Mouse (Mus musculus) left cerebral cortex, postnatal 36 days (tissue): ENCODE results near the gene Pepd. TPM values are rescaled to one million over a fixed set of nuclear protein-coding genes. Genes with fewer than 3 reads are reported as not detected.

ENCODE experiments used
- DNase-seq, 2 experiments: peaks; one replicate each; pipeline ENCODE4 v3.0.0; 2021 to 2022; ENCODE audit warnings: low spot score in 2 of 2, mixed read lengths in 1 of 2
- intact Hi-C: fragments of 180-260 bp; cut with DNase I; formaldehyde crosslinking; loops from one replicate; pipeline ENCODE4 v1.15.1; 2025
- microRNA-seq: library from miRNA; unstranded; fragments of <30 nt; microRNA quantifications from one replicate; pipeline ENCODE4 v1.2.0, GENCODE M21; 2022
- total RNA-seq, 2 experiments: library from RNA; stranded (reverse); gene quantifications; 2 replicates each; pipeline ENCODE4 v1.2.3; 2021

Gene Pepd
- total RNA-seq, 2 experiments from 2014 or later = 29.5 to 31.3 TPM

GRCm38 (mm10) chr7:35080843-35081338 lies 168.7 kb downstream of the Pepd start:
- intact Hi-C loops = no loop called here
- DNase-seq = no peak

DNA sequence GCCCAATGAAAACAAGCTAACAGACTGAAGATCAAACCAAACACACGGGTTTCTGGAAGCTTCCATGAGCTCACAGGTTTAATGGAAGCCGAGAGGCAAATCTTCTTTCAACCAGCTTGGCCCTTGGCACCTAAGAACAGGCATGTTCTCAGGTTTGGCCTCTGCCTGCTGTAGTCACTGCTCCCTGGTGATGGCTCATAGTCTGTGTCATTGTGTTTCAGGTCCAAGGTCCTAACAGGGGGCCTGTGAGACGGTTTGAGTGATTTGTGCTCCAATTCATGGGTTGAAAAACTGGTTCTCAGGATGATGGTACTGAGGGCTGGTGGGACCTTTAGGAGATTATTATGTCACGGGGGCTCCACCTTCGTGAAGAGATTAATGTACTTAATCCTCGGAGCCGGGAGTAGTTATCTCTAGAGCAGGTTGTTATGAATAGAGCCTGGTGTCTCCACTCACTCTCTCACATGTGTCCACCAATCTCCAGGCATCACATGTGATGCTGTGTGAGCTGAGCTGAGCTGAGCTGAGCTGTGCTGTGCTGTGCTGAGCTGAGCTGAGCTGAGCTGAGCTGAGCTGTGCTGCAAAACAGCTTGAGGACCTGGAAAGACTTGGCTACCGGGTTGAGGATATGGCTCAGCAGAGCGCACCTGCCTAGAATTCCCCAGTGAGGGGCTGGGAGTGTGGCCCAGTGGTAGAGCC lies 169.4 kb downstream of the Pepd start:
- intact Hi-C loops = no loop called here
- no peak for DNase-seq

DNA sequence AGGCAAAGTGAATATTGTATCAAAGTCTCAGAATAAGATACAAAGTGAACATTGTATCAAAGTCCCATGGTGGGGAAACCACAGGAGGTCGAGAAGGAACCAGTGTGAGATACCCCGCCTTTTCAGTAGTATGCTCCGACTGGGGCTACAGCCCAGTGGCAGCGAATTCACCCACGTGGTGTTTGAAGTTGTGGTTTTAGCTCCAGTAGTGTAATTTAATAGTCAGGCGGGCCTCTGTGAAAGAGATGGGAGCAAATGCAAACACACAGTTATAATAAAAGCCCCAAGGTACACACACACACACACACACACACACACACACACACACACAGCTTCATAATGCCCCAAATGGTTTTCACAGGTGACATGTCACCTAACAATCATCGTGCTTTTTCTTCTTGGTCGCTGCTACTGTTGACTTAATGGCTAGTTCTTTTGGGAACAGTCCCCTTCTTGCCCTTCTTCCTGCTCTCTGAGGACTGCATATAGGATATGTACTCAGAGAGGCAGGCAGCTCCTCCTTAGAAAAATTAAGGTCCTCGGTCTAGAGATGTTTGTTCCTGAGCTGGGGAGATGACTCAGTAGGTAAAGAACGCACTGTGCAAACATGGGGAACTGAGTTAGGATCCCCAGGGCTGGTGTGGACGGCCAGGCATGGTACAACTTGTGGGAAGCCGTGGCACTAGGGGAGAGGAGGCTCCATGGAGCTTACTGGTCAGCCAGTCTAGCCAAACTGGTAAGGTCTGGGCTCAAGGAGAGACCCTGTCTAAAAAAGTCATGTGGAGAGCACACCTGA lies 172.6 kb downstream of the Pepd start:
- intact Hi-C loops = no loop called here
- no peak for DNase-seq

- intact Hi-C loops = no loop called here
- peak; percentile 35 to 36 for DNase-seq
Observed at GRCm38 (mm10) chr7:35086271-35086861, 174.2 kb downstream of the Pepd start.

- intact Hi-C loops = no loop called here
- DNase-seq = no peak
Observed at GRCm38 (mm10) chr7:35090550-35090949, 178.4 kb downstream of the Pepd start.

Small RNA genes lying within 50 kb of the gene (microRNA-seq; reads per million reads assigned to microRNA genes)
- not detected for gene Gm25033

Other genes starting within 250 kb of the Pepd start
- 10 to 100 TPM; 18.7 to 21.1 TPM for gene Chst8, start 99.7 kb upstream of the Pepd start, total RNA-seq
- 10 to 100 TPM; 35.0 to 37.1 TPM for gene Cebpg, start 144.2 kb downstream of the Pepd start, total RNA-seq
- 10 to 100 TPM in 1 of 2 experiments, 1 to 10 TPM in 1; 9.3 to 11.0 TPM for gene Cebpa, start 206.9 kb downstream of the Pepd start, total RNA-seq